Mouse (Mus musculus): ENCODE results near the gene Nup93. TPM values are rescaled to one million over a fixed set of nuclear protein-coding genes. Genes with fewer than 3 reads are reported as not detected.

The Nup93 gene
- polyA plus RNA-seq, 1 experiment from 2014 or later: 118 TPM

GRCm38 (mm10) chr8:94345657-94346056, 131.3 kb downstream of the Nup93 start:
- H3K27ac ChIP-seq: no peak overlapping the region
- peaks cover 25% of the 10 kb centered on the region; the same call in 1 of the 2 replicates for H3K27me3 ChIP-seq (ENCODE audit: insufficient read depth, poor library complexity, severe bottlenecking)
- 83% methylated on average over 4 of the region's 4 CpGs for WGBS
- H3K4me1 ChIP-seq: peaks cover 11% of the 10 kb centered on the region; the same call in 1 of the 2 replicates
- no peak for DNase-seq (ENCODE audit: low spot score)
- no peak overlapping the region for H3K4me3 ChIP-seq
- no peaks in the 10 kb centered on the region for H3K9me3 ChIP-seq
- no peaks in the 10 kb centered on the region for H3K36me3 ChIP-seq

- Histone ChIP-seq H3K27me3 (ENCODE audit: insufficient read depth, poor library complexity, severe bottlenecking) (peaks cover 28% of the 10 kb centered on the region; the same call in 1 of the 2 replicates), H3K4me1 (peaks cover 10% of the 10 kb centered on the region; the same call in 1 of the 2 replicates), H3K4me3 (no peak overlapping the region), H3K9me3 (no peaks in the 10 kb centered on the region), H3K36me3 (no peaks in the 10 kb centered on the region), H3K27ac (no peak overlapping the region)
- no peak for DNase-seq (ENCODE audit: low spot score)
- 87% methylated on average over 13 of the region's 13 CpGs for WGBS
Measured at GRCm38 (mm10) chr8:94346264-94346663, 131.9 kb downstream of the Nup93 start.

GRCm38 (mm10) chr8:94348425-94348824, 134.1 kb downstream of the Nup93 start:
- 73% methylated on average over 9 of the region's 9 CpGs for WGBS

GRCm38 (mm10) chr8:94354069-94354531, 139.7 kb downstream of the Nup93 start:
- Histone ChIP-seq H3K36me3 (no peaks in the 10 kb centered on the region), H3K27me3 (ENCODE audit: insufficient read depth, poor library complexity, severe bottlenecking) (peaks cover 18% of the 10 kb centered on the region; the same call in 1 of the 2 replicates), H3K9me3 (no peaks in the 10 kb centered on the region), H3K4me1 (peaks cover 30% of the 10 kb centered on the region), H3K27ac (no peak overlapping the region; the same call in 1 of the 2 replicates), H3K4me3 (no peak overlapping the region)
- DNase-seq (ENCODE audit: low spot score): no peak
- 79% methylated on average over 7 of the region's 7 CpGs for WGBS

More at GRCm38 (mm10) chr8:94348425-94348824, 134.1 kb downstream of the Nup93 start:
- Histone ChIP-seq H3K4me1 (peaks cover 8% of the 10 kb centered on the region; the same call in 1 of the 2 replicates), H3K27me3 (ENCODE audit: insufficient read depth, poor library complexity, severe bottlenecking) (peaks cover 22% of the 10 kb centered on the region; the same call in 1 of the 2 replicates), H3K9me3 (no peaks in the 10 kb centered on the region), H3K27ac (no peak overlapping the region), H3K4me3 (no peak overlapping the region), H3K36me3 (no peaks in the 10 kb centered on the region)
- DNase-seq (ENCODE audit: low spot score): no peak

GRCm38 (mm10) chr8:94354571-94354970, 140.2 kb downstream of the Nup93 start:
- H3K4me1 ChIP-seq: peaks cover 30% of the 10 kb centered on the region
- WGBS: 64% methylated on average over 4 of the region's 4 CpGs

GRCm38 (mm10) chr8:94357220-94357619, 142.9 kb downstream of the Nup93 start:
- Histone ChIP-seq H3K27me3 (ENCODE audit: insufficient read depth, poor library complexity, severe bottlenecking) (0 out of 2 replicates have a peak, but pooled peaks cover 4% of the 10 kb centered on the region), H3K4me1 (peaks cover 30% of the 10 kb centered on the region), H3K36me3 (no peaks in the 10 kb centered on the region), H3K9me3 (no peaks in the 10 kb centered on the region), H3K27ac (peak overlapping the region; percentile 37), H3K4me3 (no peak overlapping the region)
- WGBS: 44% methylated on average over 6 of the region's 6 CpGs
- no peak for DNase-seq (ENCODE audit: low spot score)

More at GRCm38 (mm10) chr8:94354571-94354970, 140.2 kb downstream of the Nup93 start:
- no peak for DNase-seq (ENCODE audit: low spot score)
- Histone ChIP-seq H3K27me3 (ENCODE audit: insufficient read depth, poor library complexity, severe bottlenecking) (peaks cover 18% of the 10 kb centered on the region; the same call in 1 of the 2 replicates), H3K36me3 (no peaks in the 10 kb centered on the region), H3K4me3 (no peak overlapping the region), H3K27ac (no peak overlapping the region; the same call in 1 of the 2 replicates), H3K9me3 (no peaks in the 10 kb centered on the region)

GRCm38 (mm10) chr8:94358541-94358940, 144.2 kb downstream of the Nup93 start:
- no peak overlapping the region for H3K4me3 ChIP-seq
- H3K27ac ChIP-seq: peak overlapping the region; percentile 56; the same call in 1 of the 2 replicates
- peaks cover 41% of the 10 kb centered on the region for H3K4me1 ChIP-seq
- 0 out of 2 replicates have a peak, but pooled peaks cover 4% of the 10 kb centered on the region for H3K27me3 ChIP-seq (ENCODE audit: insufficient read depth, poor library complexity, severe bottlenecking)
- no peaks in the 10 kb centered on the region for H3K36me3 ChIP-seq
- no peaks in the 10 kb centered on the region for H3K9me3 ChIP-seq
- DNase-seq (ENCODE audit: low spot score): no peak
- 73% methylated on average over 5 of the region's 5 CpGs for WGBS

- H3K4me3 ChIP-seq: no peak overlapping the region
- H3K9me3 ChIP-seq: no peaks in the 10 kb centered on the region
- no peaks in the 10 kb centered on the region for H3K36me3 ChIP-seq
- no peak for DNase-seq (ENCODE audit: low spot score)
- peaks cover 34% of the 10 kb centered on the region for H3K4me1 ChIP-seq
- no peak overlapping the region for H3K27ac ChIP-seq
- 84% methylated on average over 6 of the region's 6 CpGs for WGBS
- 0 out of 2 replicates have a peak, but pooled peaks cover 4% of the 10 kb centered on the region for H3K27me3 ChIP-seq (ENCODE audit: insufficient read depth, poor library complexity, severe bottlenecking)
Measured at GRCm38 (mm10) chr8:94361774-94362431, 147.5 kb downstream of the Nup93 start.

GRCm38 (mm10) chr8:94362607-94363239, 148.4 kb downstream of the Nup93 start:
- Histone ChIP-seq H3K9me3 (no peaks in the 10 kb centered on the region), H3K36me3 (no peaks in the 10 kb centered on the region), H3K4me3 (no peak overlapping the region), H3K27me3 (ENCODE audit: insufficient read depth, poor library complexity, severe bottlenecking) (0 out of 2 replicates have a peak, but pooled peaks cover 4% of the 10 kb centered on the region), H3K4me1 (peaks cover 26% of the 10 kb centered on the region), H3K27ac (peak overlapping the region; percentile 59; the same call in 1 of the 2 replicates)
- no peak for DNase-seq (ENCODE audit: low spot score)
- WGBS: 75% methylated on average over 7 of the region's 7 CpGs

GRCm38 (mm10) chr8:94363288-94363688, 148.9 kb downstream of the Nup93 start:
- DNase-seq (ENCODE audit: low spot score): no peak
- Histone ChIP-seq H3K27me3 (ENCODE audit: insufficient read depth, poor library complexity, severe bottlenecking) (0 out of 2 replicates have a peak, but pooled peaks cover 4% of the 10 kb centered on the region), H3K4me3 (no peak overlapping the region), H3K36me3 (no peaks in the 10 kb centered on the region), H3K27ac (peak overlapping the region; percentile 59; the same call in 1 of the 2 replicates), H3K4me1 (peaks cover 23% of the 10 kb centered on the region), H3K9me3 (no peaks in the 10 kb centered on the region)
- WGBS: 44% methylated on average over 4 of the region's 4 CpGs

- peaks cover 17% of the 10 kb centered on the region for H3K4me1 ChIP-seq
- DNase-seq (ENCODE audit: low spot score): no peak
- no peaks in the 10 kb centered on the region for H3K36me3 ChIP-seq
- no peaks in the 10 kb centered on the region for H3K9me3 ChIP-seq
- 73% methylated on average over 2 of the region's 2 CpGs for WGBS
- peak overlapping the region; percentile 49; the same call in 1 of the 2 replicates for H3K27ac ChIP-seq
- H3K4me3 ChIP-seq: no peak overlapping the region
- H3K27me3 ChIP-seq (ENCODE audit: insufficient read depth, poor library complexity, severe bottlenecking): no peaks in the 10 kb centered on the region
Measured at GRCm38 (mm10) chr8:94363906-94364305, 149.5 kb downstream of the Nup93 start.

- Histone ChIP-seq H3K27ac (no peak overlapping the region), H3K4me3 (no peak overlapping the region), H3K36me3 (no peaks in the 10 kb centered on the region), H3K9me3 (no peaks in the 10 kb centered on the region), H3K4me1 (peaks cover 17% of the 10 kb centered on the region), H3K27me3 (ENCODE audit: insufficient read depth, poor library complexity, severe bottlenecking) (no peaks in the 10 kb centered on the region)
- WGBS: 80% methylated on average over 6 of the region's 6 CpGs
- no peak for DNase-seq (ENCODE audit: low spot score)
Measured at GRCm38 (mm10) chr8:94364686-94365312, 150.4 kb downstream of the Nup93 start.

Data from heart, embryonic 10.5 days (tissue).